Mouse (Mus musculus) 416B (cell line): Measurements from ENCODE around the gene Aldoc.

Experiments used
- DNase-seq: peaks from one replicate; pipeline ENCODE4 v3.0.0; 2011; ENCODE audit warnings: low read depth

Gene Aldoc

GRCm38 (mm10) chr11:78332676-78333075 lies 9.9 kb downstream of the Aldoc start:
- no peak for DNase-seq

DNA sequence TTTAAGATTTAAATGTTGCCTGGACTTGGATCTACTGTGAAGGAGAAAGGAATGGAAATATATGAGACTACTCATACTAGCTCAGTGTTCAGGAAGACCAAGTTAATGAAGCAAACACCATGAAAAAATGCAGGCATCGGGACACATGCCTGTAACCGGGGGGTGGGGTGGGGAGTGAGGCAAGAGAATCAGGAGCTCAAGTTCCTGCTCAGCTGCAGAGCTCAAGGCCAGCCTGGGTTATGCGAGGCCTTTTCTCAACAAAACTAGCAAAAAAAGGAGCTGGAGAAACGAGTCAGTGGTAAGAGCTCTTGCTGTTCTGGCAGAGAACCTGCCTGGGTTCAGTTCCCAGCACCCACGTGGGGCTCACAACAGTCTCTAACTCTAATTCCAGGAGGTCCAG lies 11.2 kb downstream of the Aldoc start:
- no peak for DNase-seq

GRCm38 (mm10) chr11:78337040-78337439 lies 14.3 kb downstream of the Aldoc start:
- DNase-seq, result no peak

DNA sequence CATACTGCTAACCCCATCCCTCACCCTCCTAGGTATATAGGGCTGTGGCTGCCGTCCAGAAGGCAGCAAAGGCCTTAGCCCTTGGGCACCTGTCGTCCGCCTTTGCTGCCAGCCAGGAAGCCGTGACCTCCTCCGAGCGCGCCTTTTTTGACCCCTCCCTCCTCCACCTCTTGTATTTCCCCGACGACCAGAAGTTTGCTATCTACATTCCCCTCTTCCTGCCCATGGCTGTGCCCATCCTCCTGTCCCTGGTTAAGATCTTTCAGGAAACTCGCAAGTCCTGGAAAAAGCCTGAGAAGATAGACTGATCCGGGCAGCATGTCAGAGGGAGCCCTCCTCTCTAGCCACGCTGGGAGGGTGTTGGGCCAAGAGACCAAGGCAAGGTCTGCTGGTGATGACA lies 18.9 kb downstream of the Aldoc start:
- DNase-seq, result no peak

GRCm38 (mm10) chr11:78343381-78344327 lies 20.9 kb downstream of the Aldoc start, which contains the start of gene Unc119:
TSS of gene Unc119 (plus strand) at chr11:78343482.
- peak; percentile 71 for DNase-seq

GRCm38 (mm10) chr11:78344328-78344889 lies 21.6 kb downstream of the Aldoc start:
- peak; percentile 34 for DNase-seq

DNA sequence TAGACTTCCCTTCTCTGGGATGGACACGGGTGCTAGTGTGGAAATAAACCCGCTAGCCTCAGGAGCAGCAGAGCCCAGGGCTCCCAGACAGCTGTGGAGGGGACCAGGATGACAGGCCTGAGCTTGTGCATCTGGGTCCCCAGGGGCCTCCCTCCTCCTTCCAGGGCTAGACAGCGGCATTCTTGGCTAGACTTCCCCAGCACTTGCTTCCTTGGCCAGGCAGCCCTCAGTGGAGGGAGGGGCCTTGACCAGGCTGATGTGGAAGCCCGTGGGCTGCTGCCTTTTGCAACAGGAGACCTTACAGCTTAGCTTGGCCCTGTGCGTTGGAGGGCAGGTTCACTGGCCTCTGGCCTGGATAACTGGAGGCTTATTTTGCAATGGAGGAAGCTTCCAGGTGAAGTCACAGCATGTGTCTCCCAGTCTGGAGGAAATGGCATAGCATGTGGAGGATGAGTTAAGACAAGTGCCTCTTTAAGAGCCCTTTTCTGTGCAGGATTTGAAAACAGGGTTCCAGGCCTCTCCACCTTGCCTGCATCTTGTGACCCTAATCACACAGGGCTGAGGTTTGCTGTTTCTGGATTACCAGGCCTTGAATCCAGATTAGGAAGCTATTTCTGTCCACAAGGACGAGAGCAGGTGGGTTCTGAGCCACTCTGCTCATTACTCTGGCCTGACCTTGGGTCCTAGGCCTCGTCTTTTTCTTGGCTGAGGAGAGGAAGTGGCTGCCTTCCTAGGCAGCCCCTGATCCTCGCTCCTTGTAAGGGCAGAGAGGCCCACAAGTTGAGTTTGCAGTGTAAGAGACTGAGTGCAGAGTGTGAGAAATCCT lies 22.3 kb downstream of the Aldoc start:
- DNase-seq, result peak; percentile 63

DNA sequence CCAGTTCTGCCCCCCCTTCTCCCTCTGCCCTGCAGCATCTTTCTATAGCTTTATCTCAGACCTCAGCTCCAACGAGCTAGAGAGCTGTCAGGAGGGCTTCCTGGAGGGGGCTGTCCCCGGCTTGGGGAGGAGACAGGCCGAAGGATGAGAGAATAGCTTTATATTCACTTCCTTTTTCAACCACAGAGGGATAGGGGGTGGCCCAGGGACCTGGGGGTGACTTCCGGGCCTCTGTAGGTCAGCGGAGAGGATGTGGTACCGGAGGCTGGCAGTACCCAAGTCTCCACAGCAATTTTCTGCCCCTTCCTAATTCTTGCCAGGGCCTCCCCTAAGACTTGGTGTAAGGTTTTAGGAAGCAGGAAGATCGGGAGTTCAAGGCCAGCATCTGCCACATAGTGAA lies 23.0 kb downstream of the Aldoc start:
- DNase-seq, result peak; percentile 98

GRCm38 (mm10) chr11:78346326-78347069 lies 23.7 kb downstream of the Aldoc start:
- no peak for DNase-seq

DNA sequence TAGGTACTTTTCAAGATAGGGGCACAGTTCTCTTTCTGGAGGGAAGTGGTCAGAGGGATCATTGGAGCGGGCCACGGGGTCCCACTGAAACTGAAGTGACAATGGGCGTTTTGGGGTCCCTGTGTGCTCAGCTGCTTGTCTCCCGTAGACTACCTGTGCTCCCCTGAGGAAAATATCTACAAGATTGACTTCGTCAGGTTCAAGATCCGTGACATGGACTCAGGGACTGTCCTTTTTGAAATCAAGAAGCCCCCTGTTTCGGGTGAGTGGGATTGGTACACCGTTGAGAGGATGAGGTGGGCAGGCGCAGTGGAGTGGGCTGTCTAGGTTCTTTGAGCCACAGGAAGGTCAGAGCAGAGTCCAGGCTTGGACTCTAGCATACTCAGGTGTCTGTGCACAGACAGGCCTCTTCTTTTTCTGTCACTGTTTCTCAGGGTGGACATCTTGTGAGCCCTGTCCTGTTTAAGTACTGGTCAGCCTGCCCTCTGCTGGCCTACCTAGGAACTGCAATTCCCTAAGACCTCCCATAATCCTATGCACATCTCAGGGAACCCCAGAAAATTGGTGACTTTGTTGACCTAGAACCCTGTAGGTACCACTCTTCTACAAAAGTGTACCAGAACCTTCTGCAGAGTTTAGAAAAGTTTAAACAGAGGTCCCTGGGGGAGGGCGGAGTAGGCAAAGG lies 24.4 kb downstream of the Aldoc start:
- DNase-seq, result peak; percentile 87

GRCm38 (mm10) chr11:78347908-78348307 lies 25.1 kb downstream of the Aldoc start:
- DNase-seq, result no peak

GRCm38 (mm10) chr11:78348474-78348873 lies 25.7 kb downstream of the Aldoc start:
- no peak for DNase-seq

- peak; percentile 31 for DNase-seq
These were observed 26.9 kb downstream of the Aldoc start for GRCm38 (mm10) chr11:78349441-78350358.

DNA sequence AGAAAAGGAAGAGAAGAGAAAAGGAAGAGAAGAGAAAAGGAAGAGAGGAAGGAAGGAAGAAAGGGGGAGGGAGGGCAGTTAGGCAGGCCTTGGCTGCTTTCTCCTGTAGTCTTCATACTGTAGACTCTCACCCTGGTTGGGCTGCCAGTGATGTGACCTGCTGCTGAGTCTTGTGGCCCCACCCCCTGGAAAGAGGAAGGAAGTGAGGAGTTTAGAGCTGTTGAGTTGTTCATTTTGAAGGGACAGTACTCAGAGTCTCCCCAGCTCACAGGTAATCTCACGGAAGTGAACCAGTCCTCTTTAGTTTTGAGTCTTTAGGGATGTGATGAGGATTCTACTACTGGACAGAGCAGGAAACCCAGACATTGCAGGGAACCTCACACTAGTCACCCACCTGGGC lies 30.3 kb downstream of the Aldoc start:
- peak; percentile 58 for DNase-seq

- DNase-seq, result no peak
These were observed 32.1 kb downstream of the Aldoc start for GRCm38 (mm10) chr11:78354905-78355304.

GRCm38 (mm10) chr11:78355471-78356238 lies 32.9 kb downstream of the Aldoc start:
- DNase-seq, result peak; percentile 74

GRCm38 (mm10) chr11:78358330-78359007 lies 35.7 kb downstream of the Aldoc start:
- DNase-seq, result peak; percentile 59

GRCm38 (mm10) chr11:78360125-78360788 lies 37.5 kb downstream of the Aldoc start:
- DNase-seq, result peak; percentile 88
